Mouse (Mus musculus) kidney, embryonic 16.5 days (tissue): ENCODE data around the gene Acer3. TPM values are rescaled to one million over a fixed set of nuclear protein-coding genes. Genes with fewer than 3 reads are reported as not detected.

Experiments used
- ATAC-seq: fragments of 200-750 bp; cut with Nextera tagmentation; 2 replicates; pipeline ENCODE4 v1.8.0; 2017; ENCODE audit warnings: moderate TSS enrichment; ENCODE audit not compliant: low FRiP score, low TSS enrichment
- H3K27ac ChIP-seq: fragments of 300-500 bp; sonication (generic); 2 replicates; pipeline ENCODE4 v1.5.1; 2014; ENCODE audit warnings: low read length
- H3K27me3 ChIP-seq: fragments of 300-500 bp; sonication (generic); 2 replicates; pipeline ENCODE4 v1.6.1; 2014; ENCODE audit warnings: low read length, control low read depth, mixed read lengths; ENCODE audit not compliant: insufficient read depth
- H3K36me3 ChIP-seq: fragments of 300-500 bp; sonication (generic); 2 replicates; pipeline ENCODE4 v1.6.1; 2014; ENCODE audit warnings: low read length, control low read depth, mixed read lengths; ENCODE audit not compliant: insufficient read depth
- H3K4me1 ChIP-seq: fragments of 300-500 bp; sonication (generic); 2 replicates; pipeline ENCODE4 v1.6.1; 2014; ENCODE audit warnings: low read length, control low read depth, mixed read lengths; ENCODE audit not compliant: insufficient read depth
- H3K4me2 ChIP-seq: fragments of 300-500 bp; sonication (generic); replicated peaks from 2 replicates; pipeline ENCODE4 v1.6.1; 2014; ENCODE audit warnings: low read depth, low read length
- H3K4me3 ChIP-seq: fragments of 300-500 bp; sonication (generic); 2 replicates; pipeline ENCODE4 v1.5.1; 2014; ENCODE audit warnings: mild to moderate bottlenecking, low read length
- H3K9ac ChIP-seq: fragments of 300-500 bp; sonication (generic); replicated peaks from 2 replicates; pipeline ENCODE4 v1.6.1; 2014; ENCODE audit warnings: low read length
- H3K9me3 ChIP-seq: fragments of 300-500 bp; sonication (generic); 2 replicates; pipeline ENCODE4 v1.6.1; 2016; ENCODE audit warnings: low read length, control low read depth
- WGBS: fragments of 180-500 bp; shearing (Covaris S2); extraction: QIAGEN DNeasy Blood & Tissue Kit; methylation state at CpG from one replicate; pipeline ENCODE4 v1.1.7; 2014; 5-methylcytosine and 5-hydroxymethylcytosine counted together
- polyA plus RNA-seq: library from polyadenylated mRNA; unstranded; fragments of >200 nt; fragmentation: Nextera tagmentation; extraction: Ambion mirVana; gene quantifications from 2 replicates; pipeline ENCODE4 v1.2.1, GENCODE M21; 2015

Gene Acer3
- polyA plus RNA-seq, 1 experiment from 2014 or later = 27.4 TPM

GRCm38 (mm10) chr7:98177929-98178559, 143.0 kb downstream of the Acer3 start, which contains the start of gene Capn5:
Gene Capn5, minus strand, starts transcription at chr7:98178274.
- peak within 1 kb of the TSS; percentile 85 for H3K27ac ChIP-seq
- peak within 1 kb of the TSS; percentile 85 for H3K4me3 ChIP-seq
- H3K4me2 ChIP-seq = peak within 1 kb of the TSS; percentile 79
- H3K9ac ChIP-seq = peak within 1 kb of the TSS; percentile 73
- 1% methylated on average over 38 of the region's 44 CpGs for WGBS
- peak; percentile 87 for ATAC-seq
- H3K4me1 ChIP-seq = peaks cover 27% of the 10 kb centered on the region
- H3K9me3 ChIP-seq = no peaks in the 10 kb centered on the region
- H3K27me3 ChIP-seq = no peaks in the 10 kb centered on the region
- no peaks in the 10 kb centered on the region for H3K36me3 ChIP-seq

DNA sequence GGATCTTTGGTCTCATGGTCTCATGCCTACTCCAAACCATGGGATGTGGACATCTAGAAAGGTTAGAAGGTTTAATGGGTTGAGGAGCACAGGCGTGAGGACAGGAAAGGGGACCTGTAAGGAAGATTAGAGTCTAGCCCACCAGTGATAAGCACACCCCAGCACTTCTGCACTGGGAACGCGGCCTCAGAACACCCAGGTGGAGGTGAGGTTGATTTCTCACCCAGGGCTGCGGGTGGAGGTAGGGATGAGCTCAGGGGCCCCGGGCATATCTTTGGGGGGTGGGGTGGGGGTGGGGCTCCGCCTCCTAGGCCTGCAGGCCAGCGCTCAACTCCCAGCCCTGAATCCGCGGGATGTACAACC, 143.5 kb downstream of the Acer3 start:
- ATAC-seq = peak; percentile 14; the same call in 1 of the 2 replicates
- Histone ChIP-seq H3K9ac (peak overlapping the region; percentile 73), H3K27ac (peak overlapping the region; percentile 82), H3K4me3 (peak overlapping the region; percentile 85), H3K4me1 (peaks cover 29% of the 10 kb centered on the region), H3K27me3 (no peaks in the 10 kb centered on the region), H3K36me3 (no peaks in the 10 kb centered on the region), H3K4me2 (peak overlapping the region; percentile 79), H3K9me3 (no peaks in the 10 kb centered on the region)
- 5% methylated on average over 9 of the region's 9 CpGs for WGBS

DNA sequence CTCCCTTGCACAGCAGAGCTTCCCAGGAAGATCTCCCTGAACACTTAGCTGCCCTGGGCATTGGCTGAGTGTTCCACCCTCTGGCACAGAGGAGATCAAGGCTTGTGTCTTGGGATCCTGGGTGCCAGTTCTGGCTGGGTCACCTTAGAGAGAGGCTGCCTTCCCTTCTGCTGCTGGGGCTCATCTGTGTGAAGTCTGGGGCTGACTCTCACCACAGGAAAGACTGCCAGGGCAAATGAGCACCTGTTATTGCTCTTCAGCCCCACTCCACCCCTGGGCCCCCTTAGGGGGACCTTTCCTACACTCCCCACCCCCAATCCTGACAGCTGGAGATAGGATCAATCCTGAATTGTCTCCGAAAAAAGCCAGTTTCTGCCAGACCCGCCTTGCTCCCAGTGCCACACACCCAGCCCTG, 143.9 kb downstream of the Acer3 start:
- no peaks in the 10 kb centered on the region for H3K36me3 ChIP-seq
- H3K27ac ChIP-seq = no peak overlapping the region
- H3K4me2 ChIP-seq = peak overlapping the region; percentile 79
- H3K9me3 ChIP-seq = no peaks in the 10 kb centered on the region
- H3K4me1 ChIP-seq = peaks cover 29% of the 10 kb centered on the region
- WGBS = 60% methylated on average over 2 of the region's 2 CpGs
- ATAC-seq = no peak
- peak overlapping the region; percentile 73 for H3K9ac ChIP-seq
- H3K4me3 ChIP-seq = peak overlapping the region; percentile 85
- no peaks in the 10 kb centered on the region for H3K27me3 ChIP-seq

GRCm38 (mm10) chr7:98176322-98177070, 144.5 kb downstream of the Acer3 start:
- Histone ChIP-seq H3K9me3 (no peaks in the 10 kb centered on the region), H3K4me2 (peak overlapping the region; percentile 79), H3K27ac (no peak overlapping the region), H3K9ac (peak overlapping the region; percentile 73; the same call in 1 of the 2 replicates), H3K27me3 (no peaks in the 10 kb centered on the region), H3K36me3 (no peaks in the 10 kb centered on the region), H3K4me3 (peak overlapping the region; percentile 85), H3K4me1 (peaks cover 35% of the 10 kb centered on the region)
- 66% methylated on average over 8 of the region's 8 CpGs for WGBS
- ATAC-seq = no peak

DNA sequence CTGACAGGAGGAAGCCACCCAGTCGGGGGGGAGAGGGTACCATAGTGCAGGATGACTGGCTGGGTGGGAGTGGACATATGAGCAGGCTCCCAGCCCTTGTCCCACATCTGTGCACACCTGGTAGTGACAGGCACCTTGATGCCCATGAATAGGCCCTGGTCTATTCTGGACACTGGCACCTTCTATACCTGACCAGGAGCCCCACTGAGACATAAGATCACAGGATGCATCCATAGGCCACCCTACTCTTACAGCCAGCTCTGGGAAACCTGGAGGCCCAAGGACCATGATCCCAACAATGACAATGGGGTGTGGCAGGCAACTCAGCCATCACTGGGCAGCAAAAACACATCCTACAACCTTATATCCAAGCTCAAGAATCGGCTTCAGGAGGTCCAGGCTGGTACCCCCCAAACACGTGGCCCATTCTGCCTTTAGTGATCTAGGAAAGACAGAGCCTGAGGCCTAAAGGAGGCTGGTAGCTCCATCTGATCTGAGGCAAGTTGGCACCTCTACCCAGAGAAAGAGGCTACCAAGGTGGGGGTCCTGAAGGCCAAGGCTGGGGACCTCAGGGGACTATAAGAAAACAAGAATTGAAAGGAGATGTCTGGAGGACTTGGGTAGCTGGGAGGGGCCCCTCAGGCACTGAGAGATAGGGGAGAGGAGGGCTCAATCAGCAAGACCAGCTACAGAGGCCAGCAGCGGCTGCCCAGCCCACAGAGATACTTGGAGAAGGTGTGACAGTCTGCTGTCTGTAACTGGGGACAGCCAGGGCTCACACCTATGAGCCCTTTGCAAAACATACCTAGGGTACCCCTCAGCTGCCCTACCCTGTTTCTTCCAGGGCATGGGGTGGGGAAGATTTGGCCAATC, 145.9 kb downstream of the Acer3 start:
- Histone ChIP-seq H3K4me2 (no peak overlapping the region), H3K4me3 (no peak overlapping the region), H3K27me3 (no peaks in the 10 kb centered on the region), H3K9ac (no peak overlapping the region), H3K9me3 (no peaks in the 10 kb centered on the region), H3K36me3 (no peaks in the 10 kb centered on the region), H3K27ac (no peak overlapping the region), H3K4me1 (peaks cover 41% of the 10 kb centered on the region)
- WGBS = 78% methylated on average over 4 of the region's 4 CpGs
- ATAC-seq = no peak

GRCm38 (mm10) chr7:98173408-98173807, 147.6 kb downstream of the Acer3 start:
- H3K9me3 ChIP-seq = no peaks in the 10 kb centered on the region
- no peak overlapping the region for H3K4me3 ChIP-seq
- no peaks in the 10 kb centered on the region for H3K36me3 ChIP-seq
- no peaks in the 10 kb centered on the region for H3K27me3 ChIP-seq
- WGBS = 39% methylated on average over 4 of the region's 4 CpGs
- H3K27ac ChIP-seq = no peak overlapping the region
- no peak overlapping the region for H3K9ac ChIP-seq
- no peak for ATAC-seq
- H3K4me1 ChIP-seq = peaks cover 30% of the 10 kb centered on the region
- no peak overlapping the region for H3K4me2 ChIP-seq

- Histone ChIP-seq H3K27ac (peak overlapping the region; percentile 35; the same call in 1 of the 2 replicates), H3K4me2 (no peak overlapping the region), H3K9ac (no peak overlapping the region; the same call in 1 of the 2 replicates), H3K9me3 (no peaks in the 10 kb centered on the region), H3K4me1 (peaks cover 29% of the 10 kb centered on the region), H3K4me3 (no peak overlapping the region), H3K27me3 (no peaks in the 10 kb centered on the region), H3K36me3 (no peaks in the 10 kb centered on the region)
- no peak for ATAC-seq
- WGBS = 84% methylated on average over 8 of the region's 8 CpGs
Measured at GRCm38 (mm10) chr7:98172661-98173060, 148.3 kb downstream of the Acer3 start.

DNA sequence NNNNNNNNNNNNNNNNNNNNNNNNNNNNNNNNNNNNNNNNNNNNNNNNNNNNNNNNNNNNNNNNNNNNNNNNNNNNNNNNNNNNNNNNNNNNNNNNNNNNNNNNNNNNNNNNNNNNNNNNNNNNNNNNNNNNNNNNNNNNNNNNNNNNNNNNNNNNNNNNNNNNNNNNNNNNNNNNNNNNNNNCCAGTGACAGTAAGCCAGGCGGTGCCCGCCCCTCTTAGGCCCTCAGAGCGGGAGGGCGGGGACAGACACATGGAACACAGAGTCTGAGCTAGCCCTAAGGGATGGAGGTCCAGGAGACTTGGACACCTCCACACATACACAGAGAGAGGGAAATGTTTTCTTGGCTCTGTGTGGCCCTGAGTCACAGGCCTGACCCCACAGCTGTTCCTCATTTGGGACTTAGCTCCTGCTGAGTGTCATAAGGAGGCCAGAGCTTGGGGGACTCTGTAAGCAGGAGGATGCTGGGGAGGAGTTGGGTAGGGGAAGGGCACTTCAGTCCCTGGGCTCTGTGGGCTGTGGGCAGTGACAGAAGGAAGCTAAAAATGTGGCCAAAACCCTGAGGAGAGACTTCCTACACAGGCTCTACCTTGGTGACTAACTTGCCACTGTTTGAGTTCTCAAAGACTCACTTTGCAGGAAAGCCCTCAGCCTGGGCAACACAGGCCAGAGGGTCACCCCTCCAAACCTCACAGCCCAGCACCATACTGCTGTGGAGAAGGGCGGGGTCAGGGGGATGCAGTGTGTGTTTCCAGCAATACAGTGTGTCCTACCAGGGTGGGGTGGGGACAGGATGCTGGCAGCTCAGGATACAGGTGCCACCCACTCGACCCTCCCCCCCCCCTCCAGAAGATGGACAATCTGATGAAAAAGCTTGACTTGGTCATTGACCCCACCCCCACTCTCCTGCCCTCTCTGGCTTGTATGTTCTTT, 149.6 kb downstream of the Acer3 start:
- H3K27ac ChIP-seq = 0 out of 2 replicates have a peak overlapping the region, but pooled peaks have one; percentile 20
- H3K4me2 ChIP-seq = no peak overlapping the region
- no peaks in the 10 kb centered on the region for H3K9me3 ChIP-seq
- ATAC-seq = peak; percentile 57
- WGBS = 74% methylated on average over 6 of the region's 6 CpGs
- no peaks in the 10 kb centered on the region for H3K27me3 ChIP-seq
- H3K4me1 ChIP-seq = peaks cover 19% of the 10 kb centered on the region
- no peak overlapping the region for H3K4me3 ChIP-seq
- H3K9ac ChIP-seq = no peak overlapping the region
- H3K36me3 ChIP-seq = no peaks in the 10 kb centered on the region
